ENCODE assay signal across 22 mouse cellular contexts in the genomic region with DNA sequence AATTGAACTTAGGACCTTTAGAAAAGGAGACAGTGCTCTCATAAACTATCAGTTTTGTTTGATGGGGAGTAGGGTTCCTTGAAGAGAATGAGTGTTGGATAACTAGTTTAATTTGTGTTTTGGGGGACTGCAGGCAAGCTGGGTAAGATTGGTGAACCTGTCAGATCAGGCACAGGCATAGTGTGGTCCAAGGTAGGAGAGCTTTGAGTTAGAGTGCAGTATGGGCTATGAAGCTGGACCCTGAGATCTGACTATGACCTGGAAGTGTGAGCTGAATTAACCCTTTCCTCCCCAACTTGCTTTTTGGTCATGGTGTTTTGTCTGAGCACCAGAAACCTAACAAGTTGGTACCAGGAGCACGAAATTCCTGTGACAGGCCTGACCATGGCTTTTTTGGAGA. TPM values are rescaled to one million over a fixed set of nuclear protein-coding genes. Genes with fewer than 3 reads are reported as not detected.
A peak's percentile ranks its signal among the peaks of the same experiment; 100 is the strongest.
DNase-seq lines count a peak whose midpoint lies in the region; ATAC-seq lines count a peak whose summit lies in the region.
"Had no signal": no experiment of that assay in that cellular context is flagged by ENCODE, and none has a peak within 500 bp of the region (broad histone marks: within the 10 kb centered on the region; RNA-seq: fewer than 3 reads in every experiment).

No protein-coding gene starts in this region.

- DNase-seq in heart, adult 11 months = peak; percentile 63
- no peak for DNase-seq in heart, adult 8-10 months (ENCODE audit: low spot score)
- peak; percentile 80 for DNase-seq in midbrain, embryonic 11.5 days (ENCODE audit: low spot score, missing footprints)
- no peak for DNase-seq in midbrain, embryonic 14.5 days
- DNase-seq: adrenal gland, adult 2 months; adrenal gland, adult 8-10 months; adrenal gland, postnatal 10 days; adrenal gland, postnatal 14 days; adrenal gland, postnatal 25 days; adrenal gland, postnatal 36 days; B cell, adult 2 months; cerebellum, adult 11 months; cerebellum, adult 11-12 months; cerebellum, adult 18-20 months had no signal

- no peaks in the 10 kb centered on the region for H3K4me1 ChIP-seq in midbrain, embryonic 11.5 days (ENCODE audit: control insufficient read depth, insufficient read depth, low read length)
- no peaks in the 10 kb centered on the region for H3K4me1 ChIP-seq in midbrain, embryonic 14.5 days (ENCODE audit: control insufficient read depth, insufficient read depth, low read length)

- no peaks in the 10 kb centered on the region for H3K9me3 ChIP-seq in midbrain, embryonic 11.5 days (ENCODE audit: control insufficient read depth, low read length)
- H3K9me3 ChIP-seq in midbrain, embryonic 14.5 days (ENCODE audit: control insufficient read depth, low read length) = no peaks in the 10 kb centered on the region
- H3K9me3 ChIP-seq: G1E had no signal

- H3K27ac ChIP-seq in midbrain, embryonic 11.5 days (ENCODE audit: low read depth, low read length) = no peak overlapping the region
- no peak overlapping the region for H3K27ac ChIP-seq in midbrain, embryonic 14.5 days (replicated peaks; ENCODE audit: low read depth, low read length)

- H3K36me3 ChIP-seq in midbrain, embryonic 11.5 days (ENCODE audit: control insufficient read depth, insufficient read depth, low read length) = peaks cover 51% of the 10 kb centered on the region
- peaks cover 23% of the 10 kb centered on the region; the same call in 1 of the 2 replicates for H3K36me3 ChIP-seq in midbrain, embryonic 14.5 days (ENCODE audit: control insufficient read depth, insufficient read depth, low read length)

- H3K9ac ChIP-seq in midbrain, embryonic 11.5 days (ENCODE audit: low read length) = no peak overlapping the region
- H3K9ac ChIP-seq in midbrain, embryonic 14.5 days (replicated peaks; ENCODE audit: low read length) = no peak overlapping the region

- no peak overlapping the region for H3K4me3 ChIP-seq in midbrain, embryonic 11.5 days (ENCODE audit: low read depth, low read length)
- H3K4me3 ChIP-seq in midbrain, embryonic 14.5 days (replicated peaks; ENCODE audit: low read depth, low read length) = no peak overlapping the region

- H3K27me3 ChIP-seq in midbrain, embryonic 11.5 days (ENCODE audit: control insufficient read depth, insufficient read depth, low read length) = no peaks in the 10 kb centered on the region
- no peaks in the 10 kb centered on the region for H3K27me3 ChIP-seq in midbrain, embryonic 14.5 days (ENCODE audit: control insufficient read depth, insufficient read depth, low read length)
- H3K27me3 ChIP-seq: CH12.LX, Patski had no signal

- WGBS in midbrain, embryonic 11.5 days = 92% methylated on average over 1 of the region's 1 CpGs
- WGBS in midbrain, embryonic 14.5 days = 87% methylated on average over 1 of the region's 1 CpGs

- H3K4me2 ChIP-seq in midbrain, embryonic 11.5 days = no peak overlapping the region
- no peak overlapping the region for H3K4me2 ChIP-seq in midbrain, embryonic 14.5 days (ENCODE audit: low read length)

- no peak for ATAC-seq in midbrain, embryonic 11.5 days (ENCODE audit: low FRiP score)
- ATAC-seq in midbrain, embryonic 14.5 days (ENCODE audit: low FRiP score, low TSS enrichment) = no peak
- ATAC-seq: activated CD4-positive, CD25-positive, alpha-beta regulatory T cell, adult 4 months; CD4-positive, CD25-positive, alpha-beta regulatory T cell, adult 4 months; Patski had no signal

RNA-seq across cellular contexts. Expression of gene Top2a, which starts 10.1 kb away (rescaled TPM):
- 1 to 10 TPM in 2 of 4 experiments, under 1 TPM in 2; 0.41 to 3.2 (median 0.94) TPM for total RNA-seq in heart, adult 8-10 months (2022)
- polyA plus RNA-seq in midbrain, embryonic 11.5 days (2014; fragmentation: Nextera tagmentation; extraction: Ambion mirVana) = 431 and 436 TPM in 2 replicates
- 24.9 and 67.9 TPM in 2 replicates for polyA plus RNA-seq in midbrain, embryonic 14.5 days (2014; fragmentation: Nextera tagmentation; extraction: Ambion mirVana)

RNA-seq across cellular contexts. Expression of gene Igfbp4, which starts 27.2 kb away (rescaled TPM):
- total RNA-seq in heart, adult 8-10 months (2022) = 10 to 100 TPM; 79.9 to 86.6 (median 84.1) TPM
- polyA plus RNA-seq in midbrain, embryonic 11.5 days (2014; fragmentation: Nextera tagmentation; extraction: Ambion mirVana) = 207 and 209 TPM in 2 replicates
- polyA plus RNA-seq in midbrain, embryonic 14.5 days (2014; fragmentation: Nextera tagmentation; extraction: Ambion mirVana) = 55.0 and 111 TPM in 2 replicates

RNA-seq across cellular contexts. Expression of gene Gjd3, which starts 31.0 kb away (rescaled TPM):
- total RNA-seq in heart, adult 8-10 months (2022) = under 1 TPM in 1 of 4 experiments, not detected in 3; 0.44 TPM
- polyA plus RNA-seq in midbrain, embryonic 11.5 days (2014; fragmentation: Nextera tagmentation; extraction: Ambion mirVana) = not detected in 2 replicates
- 0.70 and 2.0 TPM in 2 replicates for polyA plus RNA-seq in midbrain, embryonic 14.5 days (2014; fragmentation: Nextera tagmentation; extraction: Ambion mirVana)
- total RNA-seq: adrenal gland, adult 18-20 months; adrenal gland, adult 2 months; adrenal gland, adult 8-10 months; adrenal gland, postnatal 14 days; adrenal gland, postnatal 25 days; adrenal gland, postnatal 36 days; G1E; MEL had no signal
- polyA plus RNA-seq: C2C12; CD4-positive, CD25-positive, alpha-beta regulatory T cell, adult 4 months; G1E had no signal

Comparison
In these comparisons a context has a peak if more than half of its experiments do, and no peak if none do; other contexts are left out.
1. DNase-seq: peak in heart, adult 11 months (single experiment) and midbrain, embryonic 11.5 days (single experiment); none in heart, adult 8-10 months (single experiment) and midbrain, embryonic 14.5 days (single experiment).